Mouse (Mus musculus) limb, embryonic 14.5 days (tissue): ENCODE measurements around the gene Zfp346. TPM values are rescaled to one million over a fixed set of nuclear protein-coding genes. Genes with fewer than 3 reads are reported as not detected.

Experiments used
- ATAC-seq: fragments of 200-750 bp; cut with Nextera tagmentation; 2 replicates; pipeline ENCODE4 v1.8.0; 2017; ENCODE audit warnings: low read depth, moderate number of reproducible peaks, moderate TSS enrichment; ENCODE audit not compliant: low FRiP score
- DNase-seq: peaks from one replicate; pipeline ENCODE4 v3.0.0-alpha.2; 2015; ENCODE audit warnings: low spot score
- H3K27ac ChIP-seq: fragments of 300-500 bp; sonication (generic); replicated peaks from 2 replicates; pipeline ENCODE4 v1.5.1; 2014; ENCODE audit warnings: low read depth, mild to moderate bottlenecking, low read length, moderate library complexity, mixed read lengths
- H3K27me3 ChIP-seq: fragments of 300-500 bp; sonication (generic); 2 replicates; pipeline ENCODE4 v1.6.1; 2014; ENCODE audit warnings: low read length, mixed read lengths; ENCODE audit not compliant: control insufficient read depth, insufficient read depth
- H3K36me3 ChIP-seq: fragments of 300-500 bp; sonication (generic); 2 replicates; pipeline ENCODE4 v1.6.1; 2014; ENCODE audit warnings: mild to moderate bottlenecking, low read length, moderate library complexity, mixed read lengths; ENCODE audit not compliant: control insufficient read depth, insufficient read depth
- H3K4me1 ChIP-seq: fragments of 300-500 bp; sonication (generic); 2 replicates; pipeline ENCODE4 v1.6.1; 2014; ENCODE audit warnings: antibody characterized with exemption, low read length, mixed read lengths; ENCODE audit not compliant: control insufficient read depth, insufficient read depth
- H3K4me2 ChIP-seq: fragments of 300-500 bp; sonication (generic); replicated peaks from 2 replicates; pipeline ENCODE4 v1.6.1; 2014; ENCODE audit warnings: low read depth, mild to moderate bottlenecking, low read length, moderate library complexity; ENCODE audit not compliant: severe bottlenecking
- H3K4me3 ChIP-seq: fragments of 300-500 bp; sonication (generic); replicated peaks from 2 replicates; pipeline ENCODE4 v1.5.1; 2014; ENCODE audit warnings: low read length
- H3K9ac ChIP-seq: fragments of 300-500 bp; sonication (generic); 2 replicates; pipeline ENCODE4 v1.6.1; 2014; ENCODE audit warnings: mild to moderate bottlenecking, low read depth, low read length, moderate library complexity; ENCODE audit not compliant: severe bottlenecking
- H3K9me3 ChIP-seq: fragments of 300-500 bp; sonication (generic); 2 replicates; pipeline ENCODE4 v1.6.1; 2016; ENCODE audit warnings: low read length; ENCODE audit not compliant: control insufficient read depth
- POLR2A ChIP-seq: fragments of 200-500 bp; IDR thresholded peaks from 2 replicates; pipeline ENCODE4 v1.8.0; 2012; ENCODE audit warnings: inconsistent platforms, mild to moderate bottlenecking, moderate library complexity, borderline replicate concordance; ENCODE audit not compliant: insufficient read depth, insufficient read length; ENCODE audit errors: extremely low read depth
- WGBS: fragments of 180-500 bp; shearing (Covaris S2); extraction: QIAGEN DNeasy Blood & Tissue Kit; methylation state at CpG from one replicate; pipeline ENCODE4 v1.1.7; 2014; 5-methylcytosine and 5-hydroxymethylcytosine counted together
- polyA plus RNA-seq, 2 experiments: library from polyadenylated mRNA; depleted of rRNA in 1 of 2; stranded (reverse) in 1 of 2; unstranded in 1 of 2; fragments of >200 nt; fragmentation: Nextera tagmentation in 1 of 2; extraction: Ambion mirVana in 1 of 2; gene quantifications; 2 replicates each; pipeline versions ENCODE4 v1.2.1 to v1.2.3; 2012 to 2014

The Zfp346 gene
- polyA plus RNA-seq, 2 experiments = 27.0 to 48.6 TPM

- Histone ChIP-seq H3K36me3 (no peaks in the 10 kb centered on the region), H3K4me1 (no peaks in the 10 kb centered on the region; the same call in 1 of the 2 replicates), H3K9ac (peak within 1 kb of the TSS; percentile 66), H3K4me3 (peak within 1 kb of the TSS; percentile 62), H3K4me2 (peak within 1 kb of the TSS; percentile 92), H3K9me3 (no peaks in the 10 kb centered on the region), H3K27ac (no peak within 1 kb of the TSS), H3K27me3 (peaks cover 7% of the 10 kb centered on the region)
- DNase-seq (peak; percentile 52), ATAC-seq (peak; percentile 79)
- TF ChIP-seq POLR2A = no peak
- WGBS = 1% methylated on average over 54 of the region's 68 CpGs
Observed at GRCm38 (mm10) chr13:55152621-55153415, 47.7 kb downstream of the Zfp346 start, which contains the start of gene Fgfr4. Gene Fgfr4, plus strand, starts transcription at chr13:55152640.

GRCm38 (mm10) chr13:55153951-55154350 is 48.8 kb downstream of the Zfp346 start:
- WGBS = 94% methylated on average over 5 of the region's 5 CpGs

GRCm38 (mm10) chr13:55162365-55162764 is 57.3 kb downstream of the Zfp346 start:
- WGBS = 47% methylated on average over 7 of the region's 7 CpGs
- no peaks in the 10 kb centered on the region for H3K4me1 ChIP-seq
- DNase-seq = no peak
- H3K4me3 ChIP-seq = no peak overlapping the region
- H3K9ac ChIP-seq = no peak overlapping the region
- TF ChIP-seq POLR2A = no peak
- H3K9me3 ChIP-seq = no peaks in the 10 kb centered on the region
- H3K4me2 ChIP-seq = no peak overlapping the region
- peaks cover 3% of the 10 kb centered on the region; the same call in 1 of the 2 replicates for H3K36me3 ChIP-seq
- no peak for ATAC-seq
- no peaks in the 10 kb centered on the region for H3K27me3 ChIP-seq
- no peak overlapping the region for H3K27ac ChIP-seq

More at GRCm38 (mm10) chr13:55153951-55154350, 48.8 kb downstream of the Zfp346 start:
- peaks cover 7% of the 10 kb centered on the region for H3K27me3 ChIP-seq
- H3K9me3 ChIP-seq = no peaks in the 10 kb centered on the region
- ATAC-seq (no peak), DNase-seq (no peak)
- no peaks in the 10 kb centered on the region for H3K36me3 ChIP-seq
- no peaks in the 10 kb centered on the region for H3K4me1 ChIP-seq
- TF ChIP-seq POLR2A = no peak
- H3K4me3 ChIP-seq = no peak overlapping the region
- no peak overlapping the region for H3K27ac ChIP-seq
- H3K9ac ChIP-seq = no peak overlapping the region
- H3K4me2 ChIP-seq = 0 out of 2 replicates have a peak overlapping the region, but pooled peaks have one; percentile 92

- peaks cover 3% of the 10 kb centered on the region; the same call in 1 of the 2 replicates for H3K36me3 ChIP-seq
- H3K9me3 ChIP-seq = no peaks in the 10 kb centered on the region
- H3K4me2 ChIP-seq = no peak overlapping the region
- DNase-seq (no peak), ATAC-seq (no peak)
- H3K4me3 ChIP-seq = no peak overlapping the region
- H3K4me1 ChIP-seq = no peaks in the 10 kb centered on the region
- no peak overlapping the region for H3K27ac ChIP-seq
- WGBS = 69% methylated on average over 5 of the region's 5 CpGs
- TF ChIP-seq POLR2A = no peak
- H3K9ac ChIP-seq = no peak overlapping the region
- H3K27me3 ChIP-seq = no peaks in the 10 kb centered on the region
Observed at GRCm38 (mm10) chr13:55163553-55163952, 58.4 kb downstream of the Zfp346 start.

- Histone ChIP-seq H3K27me3 (no peaks in the 10 kb centered on the region), H3K36me3 (peaks cover 3% of the 10 kb centered on the region; the same call in 1 of the 2 replicates), H3K27ac (no peak overlapping the region), H3K9ac (no peak overlapping the region), H3K4me2 (no peak overlapping the region), H3K9me3 (no peaks in the 10 kb centered on the region), H3K4me1 (no peaks in the 10 kb centered on the region), H3K4me3 (no peak overlapping the region)
- no peak for TF ChIP-seq POLR2A
- WGBS = 90% methylated on average over 16 of the region's 16 CpGs
- ATAC-seq = no peak
- DNase-seq = no peak
Observed at GRCm38 (mm10) chr13:55165831-55166339, 60.8 kb downstream of the Zfp346 start.
